Mouse (Mus musculus) testis, postnatal 10 days (tissue): ENCODE measurements around the gene Tgfbr3.

ENCODE experiments used
- DNase-seq: peaks from one replicate; pipeline ENCODE4 v3.0.0; 2021; ENCODE audit warnings: low spot score

The Tgfbr3 gene

DNA sequence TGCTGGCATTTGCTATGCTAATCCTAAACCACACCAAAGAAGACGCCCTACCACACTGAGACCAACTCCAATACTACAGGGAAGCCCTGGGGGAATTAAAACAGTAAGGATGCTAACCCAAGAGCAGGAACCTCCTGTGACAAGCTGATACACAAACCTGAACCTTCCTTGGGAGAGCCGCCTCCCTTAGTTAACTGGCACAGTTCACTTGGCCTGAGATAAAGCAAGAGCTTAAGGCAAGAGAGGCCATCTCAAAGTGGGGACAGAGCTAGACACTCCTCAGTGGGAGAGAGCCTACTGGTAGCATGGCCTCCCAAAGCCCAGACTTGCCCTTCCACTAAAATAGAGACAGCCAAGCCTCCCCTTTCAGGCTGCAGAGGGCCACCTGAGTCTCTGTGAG lies 79.4 kb downstream of the Tgfbr3 start:
- no peak for DNase-seq

DNA sequence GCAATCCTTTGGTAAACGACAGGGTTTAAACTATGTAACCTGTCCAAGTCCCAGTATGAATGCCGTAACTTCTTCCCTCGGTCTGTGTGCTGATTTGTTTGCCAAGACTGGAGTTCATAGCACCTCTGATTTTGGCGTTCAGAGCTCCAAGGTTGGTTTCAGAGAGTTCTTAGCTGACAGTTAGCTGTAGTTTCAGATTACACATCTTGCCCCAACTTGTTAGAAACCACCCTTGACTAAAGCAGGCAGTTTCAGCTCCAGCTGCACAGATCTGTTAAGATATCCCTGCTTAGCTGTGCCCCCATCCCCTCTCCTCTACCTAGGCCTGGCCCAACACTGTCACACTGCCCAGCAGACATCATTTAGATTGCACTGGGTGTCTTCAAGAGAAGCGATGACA lies 81.5 kb downstream of the Tgfbr3 start:
- DNase-seq = no peak

DNA sequence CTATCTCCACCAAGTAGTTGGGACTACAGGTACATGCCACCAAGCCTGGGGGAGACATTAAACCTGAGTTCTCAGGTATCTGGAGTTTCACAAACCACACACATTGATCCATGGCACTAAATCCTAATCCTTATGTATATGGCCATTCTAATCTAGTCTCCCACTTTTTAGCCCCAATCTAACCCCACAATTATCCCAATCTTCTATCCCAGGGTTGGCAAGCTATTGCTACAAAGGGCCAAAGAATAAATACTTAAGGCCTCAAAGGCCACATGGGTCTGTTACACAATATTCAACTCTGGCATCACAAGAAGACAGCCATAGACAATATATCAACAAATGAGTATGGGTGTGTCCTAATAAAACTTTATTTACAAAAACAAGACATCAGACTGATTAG lies 85.1 kb downstream of the Tgfbr3 start:
- DNase-seq = no peak

DNA sequence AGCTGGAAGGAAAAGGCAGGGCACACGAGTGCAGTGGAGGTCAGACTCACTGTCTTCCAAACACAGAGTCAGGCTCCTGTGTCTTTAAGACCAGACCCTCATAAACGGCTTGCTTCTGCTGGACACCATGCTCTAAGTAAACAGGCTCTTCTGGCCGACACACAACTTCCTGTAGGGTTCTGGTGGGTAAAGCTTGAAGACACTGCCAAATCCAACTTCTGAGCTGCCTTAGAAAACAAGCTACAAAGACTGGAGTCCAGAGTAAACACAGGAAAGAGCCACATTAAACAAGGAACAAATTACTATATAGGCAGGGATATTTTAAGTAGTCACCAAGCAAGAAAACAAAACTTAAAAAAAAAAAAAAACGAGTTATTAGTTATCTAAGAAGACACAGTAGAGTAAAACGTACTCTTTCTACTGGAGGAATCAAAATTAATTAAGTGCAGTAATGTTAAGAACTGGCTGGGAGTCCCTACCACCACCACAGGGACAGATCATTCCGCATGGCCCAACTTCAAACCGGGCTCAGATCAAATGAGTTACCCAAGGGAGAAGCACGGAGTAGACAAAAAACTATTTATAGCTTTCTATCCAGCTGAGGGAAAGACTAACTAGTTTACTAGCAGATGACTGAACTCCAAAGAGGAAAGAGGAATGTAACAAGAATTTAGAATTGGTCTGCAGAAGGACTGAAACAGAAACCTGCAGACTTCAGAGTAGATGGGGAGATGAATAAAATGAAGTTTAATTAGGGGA lies 86.4 kb downstream of the Tgfbr3 start:
- DNase-seq = no peak

DNA sequence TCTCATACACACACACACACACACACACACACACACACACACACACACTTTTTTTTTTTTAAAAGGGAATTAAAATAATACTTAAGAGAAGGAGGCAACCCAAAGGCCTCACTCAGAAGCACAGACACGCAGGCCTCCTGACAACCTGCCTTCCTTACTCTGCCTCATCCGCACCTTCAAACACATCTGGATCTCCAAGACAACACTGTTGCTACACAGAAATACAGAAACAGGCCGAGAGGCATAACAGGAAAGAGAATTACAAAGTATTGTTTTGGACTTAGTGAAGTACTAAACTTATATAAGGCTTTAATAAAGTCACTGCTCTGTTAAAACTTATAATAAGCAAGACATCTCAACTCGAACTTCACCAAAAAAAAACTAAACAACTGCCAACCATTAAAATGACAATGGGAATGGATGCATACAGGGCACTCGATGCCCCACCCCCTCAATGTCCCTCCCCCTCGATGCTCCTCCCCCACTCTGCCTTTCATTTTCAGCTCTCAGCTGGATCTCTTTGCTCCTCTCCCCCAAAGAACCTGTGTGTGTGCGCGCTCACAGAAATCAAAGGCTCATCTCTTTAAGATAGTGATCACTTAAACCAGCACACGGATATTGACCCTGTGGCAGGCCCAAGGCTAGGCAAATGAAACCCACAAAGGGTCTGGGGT lies 87.8 kb downstream of the Tgfbr3 start:
- no peak for DNase-seq

DNA sequence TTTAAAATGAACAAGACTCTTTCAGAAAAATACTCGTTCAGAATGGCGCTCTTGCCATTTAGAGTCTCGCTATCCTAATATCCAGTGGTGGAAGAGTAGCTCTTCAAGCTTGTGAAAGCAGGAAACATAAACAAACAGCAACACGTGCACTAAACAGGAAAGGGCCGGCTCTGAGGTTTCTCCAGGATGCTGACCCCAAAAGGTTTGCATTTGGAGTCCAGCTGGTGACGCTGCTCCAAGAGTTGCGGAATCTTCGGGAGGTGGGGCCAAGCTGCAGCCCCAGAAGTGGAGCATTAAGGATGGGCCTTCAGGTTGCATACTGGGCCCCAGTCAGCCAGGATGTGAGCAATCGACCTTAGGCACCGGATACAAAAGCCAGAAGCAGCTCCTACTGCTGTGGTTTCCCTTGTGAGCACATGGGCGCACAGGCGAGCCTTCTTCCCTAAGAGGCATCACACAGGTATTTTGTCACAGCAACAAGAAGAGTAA lies 88.5 kb downstream of the Tgfbr3 start:
- no peak for DNase-seq

DNA sequence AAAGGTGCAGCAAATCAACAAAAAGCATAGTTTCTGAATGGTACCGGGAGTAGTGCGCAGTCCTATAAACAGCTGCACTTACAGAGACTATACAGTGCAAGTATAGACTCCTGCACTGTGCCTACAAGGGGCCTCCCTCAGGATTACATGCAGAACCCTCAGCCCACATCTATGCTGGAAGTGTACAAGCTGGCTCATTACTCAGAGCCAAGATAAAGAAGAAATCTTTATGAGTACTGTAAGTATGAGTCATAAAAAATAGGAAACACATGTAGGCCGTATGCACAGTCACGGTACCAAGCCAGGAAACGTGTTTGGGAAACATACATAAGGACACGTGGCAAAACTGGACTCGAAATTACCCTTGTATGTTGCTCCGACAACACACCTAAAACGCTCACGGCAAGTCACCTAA lies 89.2 kb downstream of the Tgfbr3 start:
- no peak for DNase-seq

DNA sequence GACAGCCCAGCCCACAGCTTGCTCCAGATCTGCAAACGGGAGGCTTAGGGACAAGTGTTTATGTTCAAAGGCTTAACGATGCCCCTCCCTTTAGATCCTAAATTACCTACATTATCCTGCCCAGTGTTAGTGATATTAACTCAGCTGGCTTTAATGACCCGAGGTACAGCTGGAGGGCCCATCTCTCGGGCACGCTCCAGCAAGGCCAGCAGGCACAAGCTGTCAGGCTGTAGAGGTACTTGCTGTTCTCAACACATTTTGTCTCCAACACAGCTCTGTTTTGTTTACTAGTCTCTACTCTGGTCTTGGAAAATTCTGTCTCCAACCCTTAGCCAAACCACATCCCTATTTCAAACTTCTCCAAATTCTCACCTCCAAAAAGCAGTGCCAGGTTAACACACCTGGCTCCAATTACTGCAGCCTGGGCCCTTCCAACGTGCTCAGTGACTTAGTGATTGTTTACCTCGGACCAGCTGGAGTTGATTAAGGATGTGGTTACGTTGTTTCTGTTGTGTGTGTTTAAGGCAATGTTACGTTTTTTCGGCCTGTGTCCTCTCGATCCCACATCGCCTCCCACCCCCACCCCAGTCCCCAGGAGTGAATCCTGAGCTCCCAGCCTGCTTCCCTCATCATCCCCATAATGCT lies 93.6 kb downstream of the Tgfbr3 start:
- DNase-seq = no peak

DNA sequence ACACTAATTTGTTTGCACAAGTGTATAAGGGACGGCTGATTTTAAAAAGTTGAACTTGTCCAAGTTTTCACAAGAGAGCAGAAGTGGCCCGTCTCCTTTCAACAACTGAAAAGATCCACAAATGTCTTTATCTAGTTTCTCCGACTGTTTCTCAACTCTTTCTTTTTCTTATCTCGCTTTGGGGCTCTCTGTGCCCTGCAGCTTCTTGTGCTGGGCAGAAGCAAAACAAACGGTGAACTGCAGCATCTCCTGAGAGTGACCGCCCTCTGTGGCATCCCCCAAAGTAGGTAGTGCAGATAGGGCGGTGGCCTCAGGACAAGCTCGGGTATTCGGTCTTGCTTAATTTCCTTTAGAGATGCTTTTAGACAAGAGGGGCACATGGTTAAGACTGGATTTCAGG lies 96.3 kb downstream of the Tgfbr3 start:
- no peak for DNase-seq

DNA sequence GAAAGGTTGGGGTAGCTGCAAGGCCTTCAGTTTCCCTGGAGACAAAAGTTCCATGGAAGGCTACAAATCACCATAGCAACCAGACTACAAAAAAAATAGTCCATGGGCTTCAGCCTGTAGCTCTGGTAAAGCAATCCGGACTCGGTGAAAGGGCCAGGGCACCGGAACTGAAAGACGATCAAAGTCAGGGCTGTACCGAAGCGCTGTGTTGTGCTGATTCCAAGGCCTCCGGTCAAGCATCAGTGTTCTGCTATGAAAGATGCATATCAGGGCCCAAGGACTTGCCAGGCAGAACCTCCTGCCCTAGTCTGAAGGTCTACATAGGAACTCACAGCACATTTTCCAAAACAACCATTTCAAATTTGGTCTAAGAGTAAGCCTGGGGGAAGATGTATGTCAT lies 97.1 kb downstream of the Tgfbr3 start:
- no peak for DNase-seq

DNA sequence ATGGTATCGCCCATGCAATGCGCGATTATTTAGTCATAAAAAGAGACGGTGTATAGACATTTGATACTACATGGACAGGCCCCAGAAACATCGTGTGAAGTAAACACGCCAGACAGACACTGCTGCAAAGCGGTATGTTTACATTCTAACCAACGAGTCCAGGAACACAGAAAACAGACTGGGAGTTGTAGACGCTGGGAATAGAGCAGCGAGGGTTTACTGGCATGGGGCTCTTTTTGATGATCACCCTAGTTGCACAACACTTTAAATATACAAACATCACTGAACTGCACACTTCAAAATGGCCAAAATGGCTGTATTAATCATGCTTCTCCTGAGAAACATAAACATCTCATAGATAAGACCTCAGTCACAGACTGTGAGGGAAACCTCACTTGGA lies 100.9 kb downstream of the Tgfbr3 start:
- DNase-seq = no peak

DNA sequence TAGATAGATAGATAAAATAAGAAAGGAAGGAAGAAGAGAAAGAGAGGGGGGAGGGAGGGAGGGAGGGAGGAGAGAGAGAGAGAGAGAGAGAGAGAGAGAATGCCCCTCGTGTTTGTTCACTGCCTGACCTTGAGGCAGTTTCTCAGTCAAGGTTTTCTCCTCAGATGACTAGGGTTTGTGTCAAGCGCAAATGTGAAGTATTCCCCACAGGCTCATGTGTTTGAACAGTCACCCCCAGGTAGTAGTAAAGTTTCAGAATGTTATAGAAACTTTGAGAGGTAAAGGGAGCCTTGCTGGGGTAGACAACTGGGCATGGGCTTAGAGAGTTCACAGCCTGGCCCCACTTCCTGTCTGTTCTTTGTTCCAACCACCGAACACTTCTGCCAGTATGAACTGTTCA lies 103.2 kb downstream of the Tgfbr3 start:
- DNase-seq = no peak

DNA sequence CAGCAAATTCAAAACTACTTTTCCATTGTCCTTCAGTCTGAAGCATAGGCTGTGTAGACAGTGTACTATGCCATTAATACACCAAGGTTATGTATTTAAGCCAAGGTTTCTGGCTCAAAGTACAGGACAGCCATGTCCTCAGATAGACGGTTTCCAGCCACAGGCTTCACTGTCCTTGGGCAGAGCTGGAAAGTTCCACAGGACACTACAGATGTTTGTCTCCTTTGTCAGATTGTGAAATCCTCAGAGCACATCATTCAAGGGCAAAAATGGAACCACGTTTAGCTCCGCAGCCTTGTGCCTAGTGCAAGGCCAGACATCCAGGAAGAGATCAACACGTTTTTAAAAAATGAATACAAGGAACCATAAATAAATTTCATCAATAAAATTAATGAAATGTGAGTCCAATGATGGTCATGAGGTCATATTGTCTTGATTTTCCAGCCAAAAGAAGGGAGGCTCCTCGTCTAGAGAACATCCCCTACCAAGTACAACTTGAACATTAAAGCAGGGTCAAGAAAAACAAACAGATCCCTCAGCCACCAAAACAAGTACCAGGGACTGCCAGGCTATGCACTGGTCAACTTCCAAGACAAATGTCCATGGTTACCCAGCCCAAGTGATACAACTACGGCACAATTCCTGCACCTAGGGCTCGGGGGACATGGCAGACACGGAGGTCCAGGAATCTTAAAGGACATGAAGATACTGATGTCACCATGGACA lies 105.1 kb downstream of the Tgfbr3 start:
- no peak for DNase-seq

DNA sequence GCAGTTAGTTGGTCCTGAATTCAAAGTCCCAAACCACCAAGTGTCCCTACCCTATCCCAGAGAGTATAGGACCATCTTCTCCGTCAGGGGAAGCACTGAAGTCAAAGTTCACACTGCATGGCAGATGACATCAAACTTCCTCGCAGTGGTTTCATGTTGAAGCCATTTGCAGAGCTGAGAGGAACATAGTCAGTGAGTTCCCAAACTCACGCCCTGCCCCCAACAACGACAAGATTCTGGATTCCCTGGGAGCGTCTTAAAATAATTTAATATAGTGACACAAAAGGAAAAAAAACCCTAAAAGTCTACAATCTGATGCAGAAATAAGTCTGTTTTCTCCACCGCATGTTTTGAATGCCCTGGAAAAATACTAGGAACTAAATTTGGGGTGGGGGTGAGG lies 105.9 kb downstream of the Tgfbr3 start:
- no peak for DNase-seq

DNA sequence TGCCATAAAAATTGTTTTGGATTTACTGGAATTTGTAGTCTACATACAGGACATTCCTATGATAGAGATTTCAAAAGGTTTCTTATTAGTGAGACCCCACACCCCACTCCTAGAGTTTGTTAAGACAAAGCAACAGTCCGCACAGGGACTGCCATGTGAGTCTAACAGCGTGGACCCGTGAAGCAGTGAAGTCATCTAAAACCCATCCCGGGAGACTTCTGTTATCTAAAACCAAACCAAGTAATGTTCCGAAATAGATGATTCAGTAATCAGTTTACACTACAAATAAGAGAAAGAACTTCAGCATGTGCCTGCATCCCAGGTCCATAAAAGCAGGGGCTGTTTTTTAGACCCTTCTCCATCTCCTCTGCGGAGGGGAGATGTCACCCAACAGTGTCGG lies 106.7 kb downstream of the Tgfbr3 start:
- no peak for DNase-seq

DNA sequence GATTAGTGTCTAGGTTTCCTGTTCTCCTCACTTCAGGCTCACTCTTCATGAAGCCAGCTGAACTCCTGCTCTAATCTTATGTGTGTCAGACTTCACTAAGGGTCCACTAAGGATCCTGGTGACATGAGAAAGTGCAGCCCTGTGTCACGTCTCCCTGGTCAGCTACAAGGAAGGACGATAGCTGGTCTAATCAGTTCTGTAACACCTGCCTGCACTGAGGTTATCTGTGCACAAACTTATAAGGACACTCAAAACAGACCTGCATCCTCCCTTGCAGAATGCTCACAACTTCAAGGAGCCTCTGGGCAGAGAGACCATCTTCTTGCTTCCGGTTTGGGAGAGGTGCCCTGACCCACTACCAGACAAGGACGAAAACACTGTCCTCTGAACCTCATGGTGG lies 107.6 kb downstream of the Tgfbr3 start:
- DNase-seq = no peak

DNA sequence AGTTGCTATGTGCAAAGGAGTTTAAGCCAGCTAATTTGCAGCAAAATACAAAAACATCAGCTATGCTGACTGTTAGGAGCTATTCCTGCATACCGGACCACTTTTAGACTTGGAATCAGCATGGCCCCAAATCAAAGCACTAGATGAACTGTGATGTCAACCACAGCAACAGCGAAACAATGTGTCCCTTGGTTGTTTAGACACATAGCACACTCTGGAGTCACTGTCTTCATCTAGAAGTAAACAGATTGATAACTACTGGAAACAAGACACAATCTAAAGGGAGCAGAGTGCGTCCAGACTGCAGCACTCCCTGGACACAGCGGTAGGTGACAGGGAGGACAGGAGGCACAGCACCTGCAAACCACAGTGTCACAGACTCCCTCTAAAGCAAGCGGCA lies 110.2 kb downstream of the Tgfbr3 start:
- DNase-seq = no peak

DNA sequence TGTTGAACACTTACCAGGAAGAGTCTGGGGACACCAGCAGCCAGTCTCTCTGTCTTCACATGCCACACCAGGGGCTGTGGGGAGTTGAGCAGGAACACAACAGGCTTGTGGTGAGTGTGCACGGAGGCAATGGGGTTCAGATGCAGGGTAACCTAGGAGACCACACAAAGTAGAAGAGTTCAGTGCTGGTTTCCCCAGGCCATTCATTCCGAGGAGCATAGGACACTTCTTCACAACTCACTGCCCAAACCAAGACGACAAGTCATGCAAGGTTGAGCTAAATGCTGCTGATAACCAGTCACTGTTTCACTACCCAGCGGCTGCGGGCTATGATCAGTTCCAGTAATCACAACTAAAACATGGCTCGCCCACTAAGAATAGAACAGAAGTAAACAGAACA lies 111.6 kb downstream of the Tgfbr3 start:
- DNase-seq = no peak

DNA sequence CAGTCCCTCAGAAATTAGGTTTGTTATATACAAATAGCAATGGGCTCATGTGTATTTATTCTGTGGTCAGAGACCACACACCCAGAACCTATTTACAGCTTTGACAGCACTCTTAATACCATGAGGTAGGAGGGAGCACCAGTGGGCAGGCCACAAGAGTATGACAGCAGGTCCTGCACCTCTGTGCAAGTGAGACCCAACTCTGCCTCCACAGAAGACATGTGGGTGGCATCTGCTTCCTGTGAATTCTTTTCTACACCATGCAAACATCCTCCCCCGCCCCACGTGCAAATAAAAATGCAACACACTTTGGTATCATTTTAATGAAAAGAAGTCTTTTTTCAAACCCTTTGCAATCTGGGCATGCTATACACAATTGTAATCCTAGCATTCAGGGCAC lies 112.2 kb downstream of the Tgfbr3 start:
- DNase-seq = no peak

DNA sequence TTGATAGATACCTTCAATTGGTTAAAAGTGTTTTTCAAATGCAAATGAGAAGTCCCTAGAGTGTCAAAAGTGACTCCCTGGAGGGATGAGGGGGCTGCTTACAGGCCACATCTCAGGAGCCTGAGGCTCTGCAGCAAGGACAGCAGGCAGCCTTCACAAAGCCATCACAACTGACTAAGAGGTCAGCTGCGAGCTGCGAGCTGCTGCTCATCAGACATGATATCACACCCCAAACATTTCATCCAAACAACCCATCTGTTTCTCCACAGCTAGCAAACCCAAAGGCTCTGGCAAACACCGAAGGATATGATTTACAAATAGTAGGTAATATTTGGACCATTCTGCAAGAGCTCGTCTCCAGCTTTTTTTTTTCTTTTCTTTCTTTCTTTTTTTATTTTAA lies 112.6 kb downstream of the Tgfbr3 start:
- DNase-seq = no peak

DNA sequence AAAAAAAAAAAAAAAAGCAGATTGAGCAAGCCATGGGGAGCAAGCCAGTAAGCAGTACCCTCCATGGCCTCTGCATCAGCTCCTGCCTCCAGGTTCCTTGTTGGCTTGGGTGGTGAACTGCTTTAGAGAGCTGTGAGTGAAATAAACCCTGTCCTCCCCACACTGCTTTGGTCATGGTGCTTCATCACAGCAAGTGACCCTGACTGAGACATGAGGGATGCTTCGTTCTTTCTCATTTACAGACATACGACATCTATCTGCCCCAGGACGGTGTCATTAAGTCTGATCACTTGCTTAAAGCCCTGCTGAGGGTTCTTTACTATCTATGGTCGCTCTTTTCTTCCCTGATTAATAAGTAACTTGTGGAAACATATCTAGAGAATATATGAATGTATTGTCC lies 113.2 kb downstream of the Tgfbr3 start:
- no peak for DNase-seq

DNA sequence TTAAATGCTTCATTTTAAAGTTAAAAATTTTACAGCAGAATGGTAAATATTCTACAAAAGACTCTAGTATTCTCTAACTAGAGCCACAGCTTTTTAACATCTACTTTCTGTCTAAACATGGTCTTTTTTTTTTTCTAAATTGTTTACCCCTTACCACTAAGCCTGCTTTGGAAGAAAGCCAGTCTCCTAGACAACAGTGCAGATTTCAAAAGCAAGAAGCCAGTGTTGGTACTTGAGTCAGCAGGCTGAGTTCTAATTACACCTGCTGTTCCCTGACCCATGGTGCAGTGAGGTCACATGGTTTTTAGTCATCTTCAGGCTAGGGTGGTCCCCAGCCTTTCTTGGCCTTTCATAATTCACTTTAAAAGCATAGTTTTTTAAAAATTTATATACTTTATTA lies 115.2 kb downstream of the Tgfbr3 start:
- no peak for DNase-seq

DNA sequence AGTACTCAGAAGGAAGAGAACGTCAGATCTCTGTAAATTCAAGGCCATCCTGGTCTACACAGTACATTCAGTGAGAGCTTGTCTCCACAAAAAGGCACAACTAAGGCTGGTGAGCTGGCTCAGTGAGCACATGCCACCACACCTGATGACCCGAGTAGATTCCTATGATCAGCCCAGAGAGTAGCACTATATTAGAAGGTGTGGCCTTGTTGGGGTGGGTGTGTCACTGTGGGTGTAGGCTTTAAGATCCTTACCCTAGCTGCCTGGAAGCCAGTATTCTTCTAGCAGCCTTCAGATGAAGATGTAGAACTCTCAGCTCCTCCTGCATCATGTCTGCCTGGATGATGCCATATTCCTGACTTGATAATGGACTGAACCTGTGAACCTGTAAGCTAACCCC lies 115.9 kb downstream of the Tgfbr3 start:
- no peak for DNase-seq
